Mouse (Mus musculus) myocyte (in vitro differentiated cells): ENCODE results near the gene Txn2.

Experiments used
- CEBPB ChIP-seq: IDR thresholded peaks from 2 replicates; pipeline ENCODE4 v1.6.1; 2011; ENCODE audit warnings: mild to moderate bottlenecking, moderate library complexity; ENCODE audit not compliant: poor library complexity, insufficient read depth, severe bottlenecking
- E2F4 ChIP-seq: IDR thresholded peaks from one replicate; pipeline ENCODE4 v1.6.1; 2011; ENCODE audit warnings: mild to moderate bottlenecking, control low read depth, moderate library complexity; ENCODE audit not compliant: insufficient read depth
- MAX ChIP-seq: IDR thresholded peaks from one replicate; pipeline ENCODE4 v1.6.1; 2011; ENCODE audit warnings: low read depth, mild to moderate bottlenecking, control low read depth
- MYOD1 ChIP-seq, 3 experiments: IDR thresholded peaks; one replicate each; pipeline ENCODE4 v1.6.1; 2011; ENCODE audit warnings: control low read depth in 2 of 3, low read depth in 2 of 3, mild to moderate bottlenecking in 2 of 3, moderate library complexity in 1 of 3; ENCODE audit not compliant: insufficient read length in 2 of 3, control insufficient read depth in 1 of 3
- MYOG ChIP-seq, 3 experiments: IDR thresholded peaks; one replicate each; pipeline ENCODE4 v1.6.1; 2011; ENCODE audit warnings: control low read depth in 2 of 3, low read depth in 2 of 3, mild to moderate bottlenecking in 2 of 3; ENCODE audit not compliant: insufficient read length in 2 of 3, control insufficient read depth in 1 of 3, insufficient read depth in 1 of 3
- POLR2A ChIP-seq: IDR thresholded peaks from one replicate; pipeline ENCODE4 v1.6.1; 2011; ENCODE audit warnings: low read depth, mild to moderate bottlenecking, control low read depth, moderate library complexity; ENCODE audit not compliant: insufficient read length
- POLR2AphosphoS2 ChIP-seq: IDR thresholded peaks from one replicate; pipeline ENCODE4 v1.6.1; 2011; ENCODE audit warnings: low read depth, control low read depth; ENCODE audit not compliant: insufficient read length
- SRF ChIP-seq: IDR thresholded peaks from one replicate; pipeline ENCODE4 v1.6.1; 2011; ENCODE audit warnings: low read depth; ENCODE audit not compliant: control insufficient read depth, insufficient read length
- TCF12 ChIP-seq: IDR thresholded peaks from one replicate; pipeline ENCODE4 v1.6.1; 2011; ENCODE audit warnings: mild to moderate bottlenecking, control low read depth; ENCODE audit not compliant: poor library complexity, insufficient read depth, severe bottlenecking
- TCF3 ChIP-seq: IDR thresholded peaks from one replicate; pipeline ENCODE4 v1.6.1; 2011; ENCODE audit warnings: low read depth, control low read depth; ENCODE audit not compliant: insufficient read length
- USF1 ChIP-seq: IDR thresholded peaks from one replicate; pipeline ENCODE4 v1.6.1; 2011; ENCODE audit warnings: low read depth, mild to moderate bottlenecking, control low read depth, moderate library complexity

DNA sequence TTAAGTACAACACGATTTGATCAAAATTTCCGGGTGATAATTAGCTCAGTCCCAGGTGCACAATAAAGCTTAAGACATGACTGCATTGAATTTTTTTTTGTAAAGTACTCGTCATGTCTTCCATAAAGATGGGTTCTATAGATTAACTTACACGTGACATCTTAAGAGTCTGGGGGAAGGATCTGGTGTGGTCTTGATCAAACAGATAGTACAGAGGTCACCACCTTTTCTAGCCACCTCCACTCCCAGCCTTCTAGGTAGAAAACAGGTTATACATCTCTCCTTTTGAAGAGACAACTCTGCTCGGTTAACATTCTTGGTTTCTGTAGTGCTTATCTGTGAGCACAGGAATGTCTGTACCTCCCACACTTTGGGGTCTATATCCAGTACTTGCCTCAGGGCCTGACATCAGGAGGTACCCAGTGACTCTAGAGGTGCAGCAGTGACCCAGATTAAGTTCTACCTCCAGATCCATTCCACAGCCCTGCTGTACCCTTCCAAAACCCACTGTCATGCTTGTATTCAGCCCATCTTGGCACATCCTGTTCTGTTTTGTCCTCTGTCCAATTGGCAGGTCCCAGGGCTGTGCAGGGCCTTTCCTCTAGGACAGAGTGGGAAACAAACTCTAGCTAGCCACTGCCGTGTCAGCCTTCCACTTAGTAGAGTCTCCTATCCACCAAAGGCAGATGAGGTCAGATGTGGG is 2.3 kb upstream of the Txn2 start:
- TF ChIP-seq POLR2A (no peak), TCF3 (no peak), SRF (no peak), POLR2AphosphoS2 (no peak), MYOD1 (IDR thresholded peaks at IDR 0.05; ENCODE audit: control insufficient read depth in 1 of 3, insufficient read length in 2 of 3, low read depth in 2 of 3) (no peak), MAX (no peak), E2F4 (no peak), TCF12 (no peak), CEBPB (no peak), USF1 (no peak), MYOG (IDR thresholded peaks at IDR 0.05; ENCODE audit: control insufficient read depth in 1 of 3, insufficient read depth in 1 of 3, insufficient read length in 2 of 3, low read depth in 2 of 3) (no peak)
